Mouse (Mus musculus): ENCODE data around the gene Lemd2. TPM values are rescaled to one million over a fixed set of nuclear protein-coding genes. Genes with fewer than 3 reads are reported as not detected.
"Not testable (repeated sequence)": the region's sequence is repeated elsewhere in the genome, so short reads cannot be mapped to it uniquely, and the experiment has no call there.

Lemd2 gene
- 10 to 100 TPM; 41.9 to 48.4 (median 43.0) TPM for total RNA-seq (2022)

- peak; percentile 91 to 95 for DNase-seq (ENCODE audit: low spot score in 2 of 2)
Measured at GRCm38 (mm10) chr17:27204075-27204909, at the start of gene Lemd2. Gene Lemd2 (minus strand): TSS chr17:27204469.

- DNase-seq (ENCODE audit: low spot score in 2 of 2) = no peak
Measured at GRCm38 (mm10) chr17:27251150-27251549, 46.9 kb upstream of the Lemd2 start.

DNA sequence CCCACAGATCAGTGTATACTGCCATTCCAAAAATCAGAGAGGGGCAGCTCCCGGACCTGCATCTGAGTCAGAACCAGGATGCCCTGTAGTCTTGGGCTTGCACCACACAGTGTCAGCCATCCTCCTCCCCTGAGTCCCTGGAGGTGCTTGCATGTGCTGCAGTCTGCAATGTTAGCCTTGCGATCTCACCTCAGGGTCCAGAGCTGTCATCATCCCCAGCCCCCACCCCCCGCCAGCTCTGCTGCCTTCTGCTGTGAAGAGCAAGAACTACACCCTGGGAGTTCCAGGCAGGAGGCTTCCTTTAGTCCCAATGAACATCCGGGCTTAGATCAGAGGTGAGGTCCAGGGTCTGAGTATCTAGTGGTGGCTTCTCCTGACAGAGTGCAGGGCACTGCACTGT is 46.2 kb upstream of the Lemd2 start:
- no peak for DNase-seq (ENCODE audit: low spot score in 2 of 2)

- no peak for DNase-seq (ENCODE audit: low spot score in 2 of 2)
Measured at GRCm38 (mm10) chr17:27249073-27249472, 44.8 kb upstream of the Lemd2 start.

DNA sequence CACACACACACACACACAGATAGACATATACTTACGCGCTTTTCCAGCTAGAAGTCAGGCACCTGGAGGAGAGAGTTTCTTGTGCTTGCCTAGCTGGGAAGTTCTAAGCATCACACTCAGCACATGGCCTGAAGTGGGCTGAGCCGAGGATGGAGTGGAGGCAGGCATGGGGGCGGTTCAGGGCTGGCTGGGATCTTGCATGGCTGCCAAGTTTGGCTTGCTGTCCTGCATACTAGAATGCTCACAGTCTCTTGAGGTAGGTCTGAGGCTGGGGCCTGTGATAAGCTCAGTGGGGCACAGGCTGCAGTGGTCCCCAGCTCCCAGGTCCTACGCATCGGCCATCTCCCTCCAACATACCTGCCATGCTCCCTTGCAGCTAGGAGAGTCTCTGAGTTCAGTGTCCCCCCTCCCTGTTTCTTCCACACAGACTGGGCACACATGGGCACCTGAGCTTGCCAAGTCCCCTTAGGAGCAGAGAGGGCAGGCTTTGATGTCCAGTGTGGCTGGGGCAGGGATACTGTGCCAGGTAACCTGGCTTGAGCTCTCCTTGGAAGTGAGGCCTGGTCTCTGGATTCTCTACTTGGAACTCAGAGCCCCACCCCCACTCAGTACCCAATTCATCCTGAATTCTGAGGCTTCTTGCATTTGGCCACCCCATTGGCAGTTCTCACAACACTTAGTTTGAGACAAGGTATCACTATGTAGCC is 43.6 kb upstream of the Lemd2 start:
- peak in 1 of 2 experiments; percentile 52 for DNase-seq (ENCODE audit: low spot score in 2 of 2)

DNA sequence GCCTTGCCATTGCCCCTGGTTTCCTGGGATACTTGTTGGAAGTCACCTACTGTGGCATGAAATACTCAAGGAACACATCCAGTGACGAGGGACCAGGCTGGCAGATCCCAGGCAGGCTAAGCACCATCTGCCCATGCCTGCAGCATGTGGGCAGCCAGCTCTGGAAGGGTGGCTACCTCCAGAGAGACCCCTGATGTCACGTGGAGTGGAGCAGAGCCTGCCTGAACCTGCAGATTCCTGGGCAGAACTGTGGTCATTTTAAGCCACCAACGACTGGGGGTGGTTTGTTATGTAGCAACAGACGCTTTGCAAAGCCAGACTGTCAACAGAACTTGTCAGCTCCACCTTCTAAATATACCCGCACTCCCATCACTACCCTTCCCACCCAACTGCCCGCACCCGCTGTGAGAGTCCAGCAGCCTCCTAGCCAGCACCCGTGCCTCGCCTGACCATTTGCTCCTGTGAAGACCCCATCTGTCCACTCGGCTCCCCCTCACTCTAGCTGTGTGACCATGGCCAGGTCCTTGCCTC is 41.6 kb upstream of the Lemd2 start:
- DNase-seq (ENCODE audit: low spot score in 2 of 2) = no peak

DNA sequence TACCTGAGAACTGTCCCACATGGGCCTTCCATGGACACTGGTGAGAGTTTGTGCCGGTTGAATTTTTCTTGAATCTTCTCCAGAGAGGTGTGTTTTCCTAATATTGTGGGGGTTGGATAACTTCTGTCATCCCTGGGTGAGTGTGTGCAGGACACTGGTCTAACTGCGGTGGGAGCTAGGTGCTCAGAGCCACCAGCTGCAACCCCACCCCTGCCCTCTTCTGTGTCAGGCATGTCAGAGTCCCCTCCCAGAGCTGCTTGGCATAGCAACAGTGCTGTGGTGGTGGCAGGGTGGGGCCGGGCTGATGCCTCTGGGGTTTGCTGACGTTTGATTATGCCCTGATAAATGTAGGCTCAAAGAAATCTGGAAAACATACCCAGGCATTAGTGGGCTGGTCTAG is 40.6 kb upstream of the Lemd2 start:
- no peak for DNase-seq (ENCODE audit: low spot score in 2 of 2)

GRCm38 (mm10) chr17:27242194-27243189 is 38.2 kb upstream of the Lemd2 start:
- DNase-seq (ENCODE audit: low spot score in 2 of 2) = peak; percentile 78 to 90

DNA sequence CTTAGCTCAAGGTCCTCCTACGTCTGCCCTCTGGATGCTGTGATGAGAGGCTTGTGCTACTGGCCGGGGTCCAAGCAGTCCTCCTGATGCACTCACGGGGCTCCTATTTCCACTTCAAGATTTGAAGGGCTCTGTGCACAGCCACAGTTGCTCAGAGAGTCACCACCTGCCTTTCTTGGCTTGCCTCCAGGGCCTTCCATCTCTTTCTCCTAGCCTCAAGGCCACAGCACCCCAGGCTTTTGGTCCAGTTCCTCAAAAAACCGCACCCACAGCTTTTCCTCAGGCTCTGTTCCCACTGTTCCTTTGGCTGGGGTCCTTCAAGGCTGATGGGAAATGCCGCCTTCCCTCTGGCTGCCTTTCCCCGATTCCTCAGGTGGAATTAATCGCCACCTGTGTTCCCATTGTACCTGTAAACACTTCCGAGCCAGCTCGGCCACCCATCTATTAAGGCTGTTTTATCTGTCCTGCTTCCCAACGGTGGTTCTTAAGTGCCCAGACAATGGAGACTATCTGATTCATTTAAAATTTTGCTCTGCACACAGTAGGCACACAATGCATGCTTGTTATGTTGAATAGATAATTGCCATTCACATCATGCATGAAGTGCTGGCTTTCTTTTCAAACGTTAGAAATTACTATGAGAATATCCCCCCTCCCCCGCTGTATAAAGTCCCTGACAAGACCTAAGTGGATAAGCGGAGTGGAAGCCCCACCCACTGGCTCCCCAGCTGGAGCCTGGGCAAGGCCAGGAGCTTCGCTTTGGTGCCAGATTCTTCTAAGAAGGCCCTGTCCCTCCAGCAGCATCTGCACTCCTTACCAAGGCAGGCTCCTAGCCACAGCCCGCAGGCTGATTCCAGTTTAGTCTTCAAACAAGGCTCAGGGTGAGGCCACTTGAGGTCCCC is 36.5 kb upstream of the Lemd2 start:
- peak; percentile 53 to 59 for DNase-seq (ENCODE audit: low spot score in 2 of 2)

GRCm38 (mm10) chr17:27239941-27240340 is 35.7 kb upstream of the Lemd2 start:
- DNase-seq (ENCODE audit: low spot score in 2 of 2) = no peak

DNA sequence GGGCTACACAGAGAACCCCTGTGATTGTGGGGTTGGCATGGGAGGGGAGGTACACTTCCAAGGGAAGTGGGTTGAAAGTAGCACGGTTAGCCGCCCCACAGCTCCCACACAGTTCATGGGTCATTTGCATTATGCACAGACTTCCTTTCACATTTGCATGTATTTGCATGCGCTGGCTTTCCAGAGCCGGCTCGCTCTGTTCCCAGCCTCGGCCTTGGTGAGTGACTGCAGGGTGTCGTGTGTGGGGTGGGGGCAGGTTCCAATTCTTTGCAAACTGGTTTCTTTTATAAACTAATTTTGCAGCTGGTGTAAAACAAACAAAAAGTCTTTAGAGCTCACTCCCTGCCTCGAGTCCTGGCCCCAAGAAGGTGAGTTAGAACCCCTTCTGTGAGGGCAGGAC is 34.4 kb upstream of the Lemd2 start:
- DNase-seq (ENCODE audit: low spot score in 2 of 2) = no peak

DNA sequence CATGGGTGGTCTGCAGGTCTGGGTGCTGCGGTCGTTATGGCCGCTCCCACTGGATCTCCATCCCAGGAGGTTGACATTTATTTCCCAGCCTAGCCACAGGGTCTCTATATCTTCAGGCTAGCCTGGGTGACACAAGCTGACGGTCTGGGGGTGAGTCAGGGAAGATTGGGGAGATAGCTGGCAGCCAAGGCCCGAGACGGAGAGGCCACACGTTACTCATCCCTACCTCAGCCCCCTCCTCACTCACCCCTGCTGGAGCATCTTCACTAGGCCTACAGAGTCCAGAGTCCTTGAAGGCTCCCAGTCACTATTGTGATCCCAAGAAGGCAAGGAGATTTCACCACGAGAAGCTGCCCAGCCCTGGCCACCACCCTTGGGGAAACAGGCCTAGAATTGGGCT is 33.5 kb upstream of the Lemd2 start:
- no peak for DNase-seq (ENCODE audit: low spot score in 2 of 2)

DNA sequence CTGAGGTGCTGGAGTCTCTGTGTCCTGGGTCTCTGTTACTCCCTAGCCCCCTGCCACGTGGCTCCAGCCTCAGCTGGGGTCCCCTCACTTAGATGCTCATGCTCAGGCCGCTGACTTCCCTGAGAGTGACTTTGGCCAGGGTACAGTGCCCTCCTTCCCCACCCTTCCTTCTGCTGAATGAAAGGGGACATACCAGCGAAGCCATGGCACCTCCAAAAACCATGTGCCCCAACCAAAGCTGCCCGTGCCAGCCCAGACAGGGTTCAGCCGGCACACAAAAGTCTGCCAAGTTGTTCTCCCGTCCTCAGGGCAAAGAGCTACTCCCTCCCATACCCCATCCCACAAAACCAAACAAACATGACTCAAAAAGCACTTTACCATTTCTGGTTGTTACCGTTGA is 29.0 kb upstream of the Lemd2 start:
- no peak for DNase-seq (ENCODE audit: low spot score in 2 of 2)

DNA sequence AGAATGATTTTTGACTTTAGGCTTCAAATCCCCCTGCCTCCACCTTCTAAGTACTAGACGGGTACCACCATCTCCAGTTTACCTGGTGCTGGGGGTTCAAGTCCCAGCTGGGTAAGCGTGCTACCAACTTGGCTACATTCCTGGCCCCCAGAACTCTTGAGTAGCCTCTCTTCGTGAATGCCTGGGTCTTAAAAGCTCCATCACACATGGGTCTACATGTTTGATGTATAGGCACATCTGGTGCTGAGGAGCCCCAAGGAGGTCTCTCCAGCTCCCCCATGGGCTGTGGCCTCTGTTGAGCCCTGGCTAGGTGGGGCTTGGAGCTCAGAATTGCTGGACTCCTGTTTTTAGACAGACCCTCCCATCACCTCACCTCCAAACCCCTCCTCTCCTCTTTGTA is 27.9 kb upstream of the Lemd2 start:
- no peak for DNase-seq (ENCODE audit: low spot score in 2 of 2)

- not testable (repeated sequence) for DNase-seq (ENCODE audit: low spot score in 2 of 2)
Measured at GRCm38 (mm10) chr17:27231586-27231985, 27.3 kb upstream of the Lemd2 start.

GRCm38 (mm10) chr17:27231146-27231503 is 26.9 kb upstream of the Lemd2 start:
- peak; percentile 68 for DNase-seq (ENCODE audit: low spot score in 2 of 2)

DNA sequence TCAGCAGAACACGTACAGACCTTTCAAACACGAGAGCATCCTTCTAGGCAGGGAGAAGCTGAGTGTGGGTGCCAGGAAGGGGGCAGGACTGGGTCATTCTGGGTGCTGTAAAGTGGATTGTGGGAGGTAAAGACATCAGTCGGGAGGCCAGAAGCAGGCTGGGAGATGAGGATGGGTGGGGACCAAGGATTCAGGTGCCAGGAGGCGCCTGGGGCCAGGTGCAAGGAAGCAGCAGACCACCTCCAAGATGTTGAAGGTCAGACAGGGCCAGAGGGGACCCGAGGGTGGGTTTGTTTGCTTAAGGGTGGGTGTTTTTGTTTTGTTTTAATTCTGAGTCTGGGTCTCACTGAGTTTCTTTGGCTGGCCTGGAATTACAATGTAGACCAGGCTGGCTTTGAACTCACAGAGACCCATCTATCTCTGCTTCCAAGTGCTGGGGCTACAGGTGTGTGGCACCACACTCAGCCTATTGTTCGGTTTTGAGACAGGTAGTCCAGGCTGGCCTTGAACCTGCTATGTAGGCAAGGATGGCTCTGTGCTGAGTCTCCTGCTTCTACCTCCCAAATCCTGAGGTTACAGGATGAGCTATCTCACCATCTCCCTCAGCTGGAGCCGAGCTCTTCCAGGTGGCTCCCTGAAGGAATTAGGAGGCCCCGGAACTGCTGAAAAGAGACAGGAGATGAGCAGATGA is 26.3 kb upstream of the Lemd2 start:
- DNase-seq (ENCODE audit: low spot score in 2 of 2) = no peak

GRCm38 (mm10) chr17:27229710-27230454 is 25.6 kb upstream of the Lemd2 start:
- no peak for DNase-seq (ENCODE audit: low spot score in 2 of 2)

All from layer of hippocampus, adult 8-10 months (tissue).